Mouse (Mus musculus) MEL (cell line): ENCODE measurements at regions not wholly inside any gene's neighbourhood (a gene's known extent, or its start where the extent isn't known, plus 50 kb on each side); places are given as distances from the start of the nearest gene placed in this dataset.

Experiments
- CTCF ChIP-seq, 3 experiments: IDR thresholded peaks in 2 of 3; conservative IDR thresholded peaks in 1 of 3; 2 replicates each; pipeline ENCODE4 v1.5.1; 2011 to 2012; ENCODE audit warnings: low read length in 3 of 3, low read depth in 2 of 3, mild to moderate bottlenecking in 2 of 3, improper control_type of control experiment in 1 of 3, inconsistent platforms in 1 of 3, mixed read lengths in 1 of 3, moderate library complexity in 1 of 3; ENCODE audit not compliant: control insufficient read depth in 1 of 3, insufficient read depth in 1 of 3, poor library complexity in 1 of 3, severe bottlenecking in 1 of 3
- E2F4 ChIP-seq: IDR thresholded peaks from 2 replicates; pipeline ENCODE4 v1.6.1; 2011; ENCODE audit warnings: low read depth, low read length, improper control_type of control experiment, borderline replicate concordance
- EP300 ChIP-seq, 2 experiments: IDR thresholded peaks; 2 replicates each; pipeline ENCODE4 v1.6.1; 2011; ENCODE audit warnings: improper control_type of control experiment in 2 of 2, low read length in 2 of 2, low read depth in 1 of 2, mild to moderate bottlenecking in 1 of 2
- HCFC1 ChIP-seq: IDR thresholded peaks from 2 replicates; pipeline ENCODE4 v1.6.1; 2012; ENCODE audit warnings: low read depth, mild to moderate bottlenecking, inconsistent platforms, low read length, improper control_type of control experiment, moderate library complexity

DNA sequence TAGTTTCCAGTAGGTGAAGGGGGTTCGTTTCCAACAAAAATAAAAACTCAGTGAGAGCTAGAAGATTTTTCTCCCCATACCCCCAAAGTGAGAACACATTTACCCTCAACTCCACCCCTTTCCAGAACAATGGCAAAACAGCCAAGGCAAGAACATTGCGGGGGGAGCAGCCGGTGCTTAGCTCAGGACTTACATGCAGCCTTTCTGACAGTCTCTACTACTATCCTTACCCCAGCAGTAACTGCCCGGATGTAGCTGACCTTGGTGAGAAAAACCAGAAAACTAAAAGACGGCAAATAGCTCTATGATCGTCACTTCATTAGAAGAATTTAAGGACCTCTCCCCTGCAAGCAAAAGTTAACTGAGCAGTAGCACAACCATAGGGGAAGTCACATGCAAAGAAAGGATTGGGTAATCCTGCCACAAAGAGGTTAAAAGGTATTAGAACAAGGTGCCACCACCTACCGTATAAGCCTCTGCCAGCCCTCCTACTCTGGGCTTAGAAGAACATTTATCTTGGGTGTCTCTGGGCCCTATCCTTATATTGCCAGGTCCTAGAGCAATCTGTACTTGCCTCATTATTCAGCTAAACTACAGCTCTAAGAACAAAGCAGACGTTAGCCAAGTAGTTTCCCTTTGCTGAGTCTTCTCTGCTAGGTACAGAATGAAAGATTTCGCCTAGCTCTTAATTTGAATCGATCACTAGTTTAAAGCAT, 119.0 kb downstream of the Psat1 start:
- TF ChIP-seq CTCF (IDR thresholded peaks at IDR 0.05 in 2 of 3, conservative IDR thresholded peaks at IDR 0.05 in 1 of 3; ENCODE audit: control insufficient read depth in 1 of 3, insufficient read depth in 1 of 3, low read depth in 2 of 3, low read length in 3 of 3, poor library complexity in 1 of 3, severe bottlenecking in 1 of 3) (no peak), HCFC1 (no peak), E2F4 (no peak), EP300 (IDR thresholded peaks at IDR 0.05; ENCODE audit: low read depth in 1 of 2, low read length in 2 of 2) (no peak)
